Mouse (Mus musculus) testis, adult 2 months (tissue): ENCODE measurements around the gene Btbd7.

Source experiments
- CTCF ChIP-seq: fragments of 200-500 bp; IDR thresholded peaks from 2 replicates; pipeline ENCODE4 v1.5.1; 2012; ENCODE audit warnings: low read depth, mild to moderate bottlenecking, inconsistent platforms, low read length, moderate library complexity; ENCODE audit not compliant: control insufficient read depth, insufficient read depth, insufficient replicate concordance
- POLR2A ChIP-seq: fragments of 200-500 bp; IDR thresholded peaks from 2 replicates; pipeline ENCODE4 v1.6.1; 2012; ENCODE audit warnings: low read depth, mild to moderate bottlenecking, inconsistent platforms, low read length, moderate library complexity; ENCODE audit not compliant: control insufficient read depth

DNA sequence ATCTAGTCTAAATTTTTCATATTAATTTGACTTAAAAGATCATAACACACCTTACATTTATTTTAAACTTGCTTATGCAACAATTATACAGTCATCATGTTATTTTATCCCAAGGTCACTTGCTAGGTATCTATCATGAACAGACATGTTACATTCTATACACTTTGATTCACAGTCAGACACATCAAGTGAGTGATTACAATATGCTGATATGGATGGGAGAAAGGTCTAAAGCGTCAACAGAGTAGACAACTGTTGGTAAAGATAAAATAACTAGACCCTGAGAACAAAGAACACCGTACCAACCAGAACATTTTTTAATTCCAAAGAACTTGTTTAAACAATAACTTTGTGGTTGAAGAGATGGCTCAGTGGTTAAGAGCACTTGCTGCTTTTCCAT lies 8.5 kb downstream of the Btbd7 start:
- TF ChIP-seq CTCF (no peak), POLR2A (no peak)
